Mouse (Mus musculus): ENCODE results near the gene Lag3. TPM values are rescaled to one million over a fixed set of nuclear protein-coding genes. Genes with fewer than 3 reads are reported as not detected.
"Not testable (repeated sequence)": the region's sequence is repeated elsewhere in the genome, so short reads cannot be mapped to it uniquely, and the experiment has no call there.

Lag3 gene
- total RNA-seq, 2 experiments from 2014 or later, result 0.72 to 0.84 TPM

GRCm38 (mm10) chr6:124903580-124904151 lies 7.8 kb downstream of the Lag3 start:
- intact Hi-C loops (cut with DNase I), result loop anchor here (1.0 to 5.0 kb wide), 7 partner anchors 14 to 181 kb away; partner anchors contain the start of genes Cops7a and Zfp384
- peak; percentile 97 to 98 for DNase-seq

DNA sequence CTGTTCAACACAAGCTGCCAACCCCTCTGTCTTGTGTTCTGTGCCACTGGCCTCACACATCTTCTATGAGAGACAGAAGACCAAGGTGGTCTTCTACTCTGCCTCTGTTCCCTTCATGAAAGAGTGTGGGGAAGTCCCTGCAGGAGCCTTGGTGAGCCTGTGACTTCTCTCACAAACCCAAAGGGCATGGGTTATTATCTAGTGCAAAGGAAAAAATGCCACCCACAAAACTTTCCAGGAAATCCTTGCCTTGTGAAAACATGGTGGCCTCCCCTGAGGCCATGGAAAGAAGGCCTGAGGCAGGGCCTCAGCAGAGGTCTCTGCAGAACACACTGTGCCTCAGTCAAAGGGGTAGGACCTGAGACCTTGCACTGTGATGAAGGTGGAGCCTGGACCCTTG lies 9.7 kb downstream of the Lag3 start:
- no peak for DNase-seq
- intact Hi-C loops (cut with DNase I), result loop anchor here (2.0 to 5.0 kb wide), 3 partner anchors 63 to 130 kb away; partner anchors contain the start of genes Cops7a and Zfp384

GRCm38 (mm10) chr6:124900801-124901480 lies 10.6 kb downstream of the Lag3 start:
- DNase-seq, result peak in 1 of 2 experiments; percentile 24
- intact Hi-C loops (cut with DNase I), result loop anchor here (5.0 kb wide), 2 partner anchors 106 to 131 kb away; partner anchors contain the start of gene Zfp384

DNA sequence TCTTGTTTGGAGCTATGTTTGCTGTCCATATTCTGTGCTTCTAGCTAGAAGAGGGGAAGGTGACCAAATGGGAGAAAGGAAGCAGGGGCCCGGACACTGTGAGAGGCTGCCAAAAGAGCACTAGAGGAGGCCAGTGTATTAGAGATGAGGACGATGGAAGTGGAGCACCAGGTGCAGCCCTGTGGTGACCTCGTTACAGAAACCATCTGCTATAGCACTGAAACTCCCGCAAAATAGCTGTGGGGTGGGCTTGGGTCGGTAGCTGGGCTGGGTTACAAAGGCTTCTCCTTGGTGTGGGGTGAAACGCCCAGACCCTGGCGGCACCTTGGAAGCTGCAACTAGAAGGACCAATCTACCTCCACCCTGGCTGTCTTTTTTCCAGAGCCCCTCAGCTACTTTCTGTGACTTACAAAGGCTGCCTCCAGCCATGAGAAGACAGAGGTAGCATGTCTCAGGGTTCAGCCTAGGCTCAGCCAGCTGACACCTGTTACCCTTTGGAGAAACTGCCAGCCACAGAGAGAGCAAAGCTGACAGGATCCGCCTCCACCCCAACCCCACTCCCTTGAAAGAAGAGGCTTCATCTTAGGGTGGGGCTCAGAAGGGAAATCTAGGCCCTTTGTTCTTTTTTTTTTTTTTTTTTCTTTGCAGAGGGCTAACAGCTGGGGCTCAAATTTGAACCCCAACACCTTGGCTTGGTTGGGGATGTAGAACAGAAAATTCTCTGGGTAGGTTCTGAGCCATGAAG lies 11.3 kb downstream of the Lag3 start:
- DNase-seq, result peak in 1 of 2 experiments; percentile 15
- intact Hi-C loops (cut with DNase I), result loop anchor here (5.0 kb wide), 2 partner anchors 107 to 132 kb away; partner anchors contain the start of gene Zfp384

- no peak for DNase-seq
- intact Hi-C loops (cut with DNase I), result no loop called here
These were observed 13.1 kb downstream of the Lag3 start for GRCm38 (mm10) chr6:124898359-124898758.

DNA sequence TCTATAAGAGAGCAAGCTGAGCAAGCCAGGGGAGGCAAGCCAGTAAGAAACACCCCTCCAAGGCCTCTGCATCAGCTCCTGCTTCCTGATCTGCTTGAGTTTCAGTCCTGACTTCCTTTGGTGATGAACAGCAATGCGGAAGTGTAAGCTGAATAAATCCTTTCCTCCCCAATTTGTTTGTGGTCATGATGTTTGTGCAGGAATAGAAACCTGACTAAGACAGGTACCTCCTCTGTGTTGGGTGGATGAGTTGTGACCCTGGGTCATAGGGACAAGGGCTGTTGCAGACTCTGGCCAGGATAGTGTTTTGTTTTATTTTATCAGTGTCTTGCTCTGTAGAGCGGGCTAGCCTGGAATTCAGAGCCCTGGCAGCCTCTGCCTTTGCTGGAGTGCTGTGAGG lies 17.4 kb downstream of the Lag3 start:
- DNase-seq; intact Hi-C loops (cut with DNase I): not testable (repeated sequence)

DNA sequence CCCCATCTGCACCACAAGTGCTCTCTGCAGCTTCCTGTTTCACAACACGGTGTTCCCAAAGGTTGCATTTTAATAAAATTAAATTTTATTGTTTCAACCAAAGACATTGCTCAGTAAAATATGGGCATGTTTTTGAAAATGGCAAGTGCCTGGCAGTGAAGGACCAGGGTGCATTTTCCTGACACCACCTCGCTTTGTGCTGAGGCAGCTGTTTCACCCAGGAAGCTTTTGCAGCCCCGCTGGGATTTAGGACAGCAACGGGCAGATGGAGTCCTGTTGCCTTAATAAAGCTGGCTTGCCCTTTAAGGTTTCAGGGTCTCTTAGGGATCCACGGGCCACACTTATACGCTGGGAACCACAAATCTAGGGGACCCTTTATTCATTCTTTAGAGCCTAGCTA lies 20.5 kb downstream of the Lag3 start:
- intact Hi-C loops (cut with DNase I), result no loop called here

DNA sequence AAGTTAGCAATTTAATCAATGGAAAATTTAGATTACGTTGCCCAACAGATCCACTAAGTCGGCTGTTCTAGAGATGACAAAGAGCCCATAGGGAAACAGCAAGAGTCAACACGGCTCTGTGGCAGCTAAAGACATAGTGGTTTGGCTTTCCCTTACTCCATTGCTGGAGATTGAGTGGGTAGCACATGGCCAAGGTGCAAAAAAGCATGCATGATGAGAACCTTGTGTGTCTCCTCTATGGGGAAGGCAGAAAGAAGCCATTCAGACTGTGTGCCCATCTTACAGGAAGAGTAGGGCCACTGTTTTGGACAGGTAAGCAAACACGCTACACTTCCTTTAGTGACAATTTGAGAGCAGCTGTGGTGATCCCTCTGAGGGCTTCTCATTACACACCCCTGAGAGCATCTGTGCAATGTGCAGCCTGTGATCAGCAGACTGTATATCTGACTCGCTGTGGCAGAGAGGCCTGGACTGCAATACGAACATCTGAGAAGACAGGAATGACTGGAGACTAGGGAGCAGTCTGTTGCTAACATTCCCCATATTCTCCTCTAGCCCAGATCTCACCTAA lies 22.9 kb downstream of the Lag3 start:
- intact Hi-C loops (cut with DNase I), result no loop called here
- no peak for DNase-seq

More for the DNA sequence above, 20.5 kb downstream of the Lag3 start:
- no peak for DNase-seq

DNA sequence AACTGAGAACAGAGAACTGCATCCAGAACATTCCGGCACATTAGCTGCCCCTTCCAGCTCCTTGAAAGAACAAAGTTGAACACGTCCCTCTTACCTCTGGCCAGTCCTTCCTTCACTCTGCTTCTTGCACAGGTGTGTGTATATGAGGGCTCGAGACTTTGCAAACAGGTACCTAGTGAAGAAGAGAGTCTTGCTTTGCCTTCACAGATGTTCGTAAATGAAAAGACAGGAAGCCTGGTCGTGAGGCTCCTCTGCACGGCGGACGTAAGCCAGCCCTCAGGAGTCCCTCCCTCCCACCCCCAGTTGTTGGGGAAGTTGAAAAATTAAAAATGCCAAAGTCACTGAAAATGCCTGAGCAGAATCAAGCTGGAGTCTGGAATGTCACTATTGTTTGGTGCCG lies 23.5 kb downstream of the Lag3 start, which contains the start of gene Cd4:
TSS of gene Cd4 (minus strand) at position 236 of the 400 bp plus-strand sequence.
- intact Hi-C loops (cut with DNase I), result no loop called here

DNA sequence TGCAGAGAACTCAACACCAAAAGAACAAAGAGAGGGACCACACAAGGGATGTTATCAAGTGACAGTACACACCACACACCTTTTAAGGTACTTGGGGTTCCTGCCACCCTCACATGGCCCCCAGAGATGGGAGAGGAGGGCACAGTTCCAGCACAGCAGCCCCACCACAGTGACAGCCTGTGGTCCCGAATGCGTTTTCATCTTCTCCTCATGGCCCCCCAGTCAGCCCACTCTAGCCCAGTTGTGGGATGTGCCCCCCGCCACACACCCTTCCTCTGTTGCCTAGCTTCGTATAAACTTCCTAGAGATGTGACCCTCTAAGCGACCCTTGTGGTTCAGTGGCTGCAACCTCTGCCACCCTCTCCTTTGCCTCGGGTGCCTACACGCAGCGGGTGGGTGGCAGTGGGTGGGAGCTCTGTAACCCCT lies 25.5 kb downstream of the Lag3 start:
- intact Hi-C loops (cut with DNase I), result no loop called here
- no peak for DNase-seq

More for the DNA sequence above, 23.5 kb downstream of the Lag3 start, which contains the start of gene Cd4:
- no peak for DNase-seq

GRCm38 (mm10) chr6:124884714-124885500 lies 26.6 kb downstream of the Lag3 start:
- DNase-seq, result peak; percentile 62 to 70
- intact Hi-C loops (cut with DNase I), result no loop called here

- no peak for DNase-seq
- intact Hi-C loops (cut with DNase I), result no loop called here
These were observed 28.2 kb downstream of the Lag3 start for GRCm38 (mm10) chr6:124883351-124883750.

- no peak for DNase-seq
- intact Hi-C loops (cut with DNase I), result no loop called here
These were observed 29.7 kb downstream of the Lag3 start for GRCm38 (mm10) chr6:124881821-124882220.

GRCm38 (mm10) chr6:124879390-124879789 lies 32.1 kb downstream of the Lag3 start:
- intact Hi-C loops (cut with DNase I), result no loop called here
- DNase-seq, result no peak

GRCm38 (mm10) chr6:124874348-124874747 lies 37.2 kb downstream of the Lag3 start:
- DNase-seq, result no peak
- intact Hi-C loops (cut with DNase I), result no loop called here

- no peak for DNase-seq
- intact Hi-C loops (cut with DNase I), result no loop called here
These were observed 44.9 kb downstream of the Lag3 start for GRCm38 (mm10) chr6:124866560-124866959.

DNA sequence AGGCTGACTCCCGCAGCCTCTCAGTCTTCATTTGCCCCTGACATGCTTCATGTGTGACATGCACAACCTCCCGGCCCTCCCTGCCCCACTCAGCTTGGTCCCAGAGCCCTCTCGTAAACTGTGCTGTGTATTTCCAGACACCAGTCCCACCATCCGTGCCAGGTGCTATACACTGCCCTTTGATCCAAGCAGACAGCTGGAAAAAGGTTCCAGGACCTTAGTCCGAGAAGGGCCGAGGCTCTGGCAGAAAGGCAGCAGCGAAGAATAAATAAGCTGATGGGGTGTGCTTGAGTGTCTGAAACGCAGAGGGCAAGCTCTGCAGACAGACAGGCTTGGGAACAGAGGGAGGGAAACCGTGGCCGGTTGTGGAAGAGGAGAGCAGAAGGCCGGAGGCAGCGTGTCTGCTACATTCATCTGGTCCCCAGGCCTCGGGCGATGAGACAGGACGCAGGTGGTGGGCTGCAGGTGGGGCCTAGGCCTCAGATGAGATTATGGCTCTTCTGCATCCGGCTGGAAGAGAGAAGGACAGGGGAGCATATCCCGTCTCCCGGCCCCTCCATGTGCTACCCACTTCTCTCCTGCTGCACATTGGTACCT lies 45.6 kb downstream of the Lag3 start:
- DNase-seq, result no peak
- intact Hi-C loops (cut with DNase I), result no loop called here

DNA sequence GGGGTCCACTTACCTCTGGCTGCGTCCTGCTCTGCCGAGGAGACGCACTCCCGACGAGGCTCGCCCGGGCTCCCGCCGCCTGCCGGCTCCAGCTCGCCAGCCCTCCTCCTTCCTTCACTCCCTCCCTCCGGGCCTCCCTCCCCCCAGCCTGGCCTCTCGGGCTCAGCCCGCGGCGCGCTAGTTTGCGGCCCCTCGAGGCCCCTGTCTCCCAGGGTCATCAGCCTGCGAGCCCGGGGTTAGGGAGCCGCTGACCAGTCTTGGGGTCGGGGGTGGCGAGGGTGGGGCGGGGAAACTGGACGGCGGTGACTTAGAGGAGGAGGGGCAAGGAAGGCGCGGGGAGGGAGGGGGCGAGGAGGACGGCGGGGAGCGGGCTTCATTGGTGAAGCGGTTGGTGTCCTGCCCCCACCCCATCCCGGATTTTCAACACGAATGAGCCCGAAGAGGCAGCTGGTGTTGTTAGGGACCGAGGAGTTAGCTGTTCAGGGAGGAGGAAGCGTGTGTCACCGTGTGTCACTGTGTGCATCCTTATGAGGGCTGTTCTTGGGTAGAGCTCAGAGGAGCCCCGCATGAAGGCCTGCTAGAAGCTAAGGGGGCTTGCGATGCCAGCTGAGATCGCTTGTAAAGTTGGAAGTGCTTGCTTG lies 47.7 kb downstream of the Lag3 start, which contains the start of gene Gpr162:
TSS of gene Gpr162 (minus strand) at position 326 of the 641 bp plus-strand sequence.
- intact Hi-C loops (cut with DNase I), result no loop called here
- DNase-seq, result peak; percentile 67 to 69

GRCm38 (mm10) chr6:124863125-124863657 lies 48.3 kb downstream of the Lag3 start:
- DNase-seq, result no peak
- intact Hi-C loops (cut with DNase I), result no loop called here
